Mouse (Mus musculus): Measurements from ENCODE around the gene Cpb2.

Gene Cpb2

GRCm38 (mm10) chr14:75246024-75247000 lies 4.2 kb downstream of the Cpb2 start:
- no peak for DNase-seq (ENCODE audit: low spot score)

- no peak for DNase-seq (ENCODE audit: low spot score)
These were observed 8.3 kb downstream of the Cpb2 start for GRCm38 (mm10) chr14:75250432-75250831.

GRCm38 (mm10) chr14:75256521-75256920 lies 14.4 kb downstream of the Cpb2 start:
- DNase-seq (ENCODE audit: low spot score) = peak; percentile 43

GRCm38 (mm10) chr14:75269531-75269930 lies 27.4 kb downstream of the Cpb2 start:
- DNase-seq (ENCODE audit: low spot score) = no peak

- no peak for DNase-seq (ENCODE audit: low spot score)
These were observed 37.6 kb downstream of the Cpb2 start for GRCm38 (mm10) chr14:75279716-75280115.

GRCm38 (mm10) chr14:75280406-75280805 lies 38.3 kb downstream of the Cpb2 start:
- DNase-seq (ENCODE audit: low spot score) = no peak

- peak; percentile 58 for DNase-seq (ENCODE audit: low spot score)
These were observed 41.6 kb downstream of the Cpb2 start for GRCm38 (mm10) chr14:75283609-75284192.

- peak; percentile 97 for DNase-seq (ENCODE audit: low spot score)
These were observed 42.3 kb downstream of the Cpb2 start, which contains the start of gene Zc3h13 for GRCm38 (mm10) chr14:75284193-75284915. TSS of gene Zc3h13 (plus strand) at chr14:75284373.

- DNase-seq (ENCODE audit: low spot score) = no peak
These were observed 59.0 kb downstream of the Cpb2 start for GRCm38 (mm10) chr14:75301081-75301480.

GRCm38 (mm10) chr14:75303807-75304206 lies 61.7 kb downstream of the Cpb2 start:
- no peak for DNase-seq (ENCODE audit: low spot score)

GRCm38 (mm10) chr14:75307855-75308254 lies 65.8 kb downstream of the Cpb2 start:
- DNase-seq (ENCODE audit: low spot score) = peak; percentile 13

GRCm38 (mm10) chr14:75309336-75309992 lies 67.4 kb downstream of the Cpb2 start:
- DNase-seq (ENCODE audit: low spot score) = peak; percentile 70

- no peak for DNase-seq (ENCODE audit: low spot score)
These were observed 72.4 kb downstream of the Cpb2 start for GRCm38 (mm10) chr14:75314484-75314883.

- DNase-seq (ENCODE audit: low spot score) = no peak
These were observed 76.6 kb downstream of the Cpb2 start for GRCm38 (mm10) chr14:75318736-75319135.

- no peak for DNase-seq (ENCODE audit: low spot score)
These were observed 78.2 kb downstream of the Cpb2 start for GRCm38 (mm10) chr14:75320269-75320668.

- no peak for DNase-seq (ENCODE audit: low spot score)
These were observed 81.3 kb downstream of the Cpb2 start for GRCm38 (mm10) chr14:75323354-75323753.

GRCm38 (mm10) chr14:75328062-75328461 lies 86.0 kb downstream of the Cpb2 start:
- DNase-seq (ENCODE audit: low spot score) = no peak

- peak; percentile 61 for DNase-seq (ENCODE audit: low spot score)
These were observed 88.5 kb downstream of the Cpb2 start for GRCm38 (mm10) chr14:75330621-75331020.
